Mouse (Mus musculus) myocyte (in vitro differentiated cells): ENCODE results near the gene St3gal5.

Experiments
- POLR2A ChIP-seq: IDR thresholded peaks from one replicate; pipeline ENCODE4 v1.6.1; 2011; ENCODE audit warnings: low read depth, mild to moderate bottlenecking, control low read depth, moderate library complexity; ENCODE audit not compliant: insufficient read length
- SRF ChIP-seq: IDR thresholded peaks from one replicate; pipeline ENCODE4 v1.6.1; 2011; ENCODE audit warnings: low read depth; ENCODE audit not compliant: control insufficient read depth, insufficient read length
- TCF12 ChIP-seq: IDR thresholded peaks from one replicate; pipeline ENCODE4 v1.6.1; 2011; ENCODE audit warnings: mild to moderate bottlenecking, control low read depth; ENCODE audit not compliant: poor library complexity, insufficient read depth, severe bottlenecking

DNA sequence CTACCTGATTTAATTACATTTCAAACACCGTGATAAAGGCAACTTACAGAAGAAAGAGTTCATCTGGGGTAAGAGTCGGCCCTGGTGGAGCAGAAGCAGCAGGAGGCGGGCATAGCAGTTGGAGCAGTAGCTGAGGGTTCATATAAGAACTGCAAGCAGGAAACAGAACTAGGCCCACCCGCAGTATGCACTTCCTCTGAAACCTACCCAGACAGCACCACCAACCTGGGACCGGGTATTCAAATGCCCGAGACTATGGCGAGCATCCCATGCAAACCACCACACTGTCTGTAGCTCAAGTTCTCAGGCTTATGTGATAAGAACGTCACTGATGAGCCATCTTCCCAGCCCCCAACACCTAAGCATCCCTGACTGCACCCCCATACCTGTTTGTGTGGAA, 58.3 kb downstream of the St3gal5 start:
- TF ChIP-seq SRF (no peak), POLR2A (no peak), TCF12 (no peak)
